Mouse (Mus musculus) thymus, adult 2 months (tissue): ENCODE data around the gene Ythdc1.

ENCODE experiments used
- CTCF ChIP-seq: fragments of 200-500 bp; IDR thresholded peaks from 2 replicates; pipeline ENCODE4 v1.5.1; 2012; ENCODE audit warnings: mild to moderate bottlenecking, control low read depth, low read length, moderate library complexity, borderline replicate concordance; ENCODE audit not compliant: control insufficient read depth, poor library complexity, insufficient read depth; ENCODE audit errors: extremely low read depth
- POLR2A ChIP-seq: fragments of 200-500 bp; IDR thresholded peaks from 2 replicates; pipeline ENCODE4 v1.6.1; 2012; ENCODE audit warnings: mild to moderate bottlenecking, low read length, control low read depth, moderate library complexity; ENCODE audit not compliant: control insufficient read depth, poor library complexity, insufficient read depth; ENCODE audit errors: extremely low read depth

DNA sequence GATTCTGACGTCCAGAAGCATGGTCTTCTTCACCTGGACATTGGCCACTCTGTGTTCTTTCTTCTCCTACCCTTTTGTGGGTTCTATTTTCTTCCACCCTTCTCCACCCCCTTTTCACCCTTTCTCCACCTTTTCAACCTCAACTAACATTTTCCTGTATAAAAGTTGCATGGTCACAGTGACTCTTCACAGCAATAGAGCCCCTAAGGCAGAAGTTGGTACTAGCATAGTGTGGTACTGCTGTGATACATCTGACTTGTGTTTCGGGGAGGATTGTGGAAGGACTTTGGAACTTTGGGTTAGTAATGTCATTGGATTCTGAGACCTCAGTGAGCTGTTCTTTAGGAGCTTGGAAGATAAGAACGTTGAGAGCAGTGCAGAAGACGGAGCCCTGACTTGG lies 11.8 kb upstream of the Ythdc1 start:
- no peak for TF ChIP-seq CTCF
- no peak for TF ChIP-seq POLR2A
